Mouse (Mus musculus): Measurements from ENCODE around the gene Cgrrf1. TPM values are rescaled to one million over a fixed set of nuclear protein-coding genes. Genes with fewer than 3 reads are reported as not detected.

Gene Cgrrf1
- total and polyA plus RNA-seq, 2 experiments from 2014 or later, result 10.5 to 16.0 TPM

DNA sequence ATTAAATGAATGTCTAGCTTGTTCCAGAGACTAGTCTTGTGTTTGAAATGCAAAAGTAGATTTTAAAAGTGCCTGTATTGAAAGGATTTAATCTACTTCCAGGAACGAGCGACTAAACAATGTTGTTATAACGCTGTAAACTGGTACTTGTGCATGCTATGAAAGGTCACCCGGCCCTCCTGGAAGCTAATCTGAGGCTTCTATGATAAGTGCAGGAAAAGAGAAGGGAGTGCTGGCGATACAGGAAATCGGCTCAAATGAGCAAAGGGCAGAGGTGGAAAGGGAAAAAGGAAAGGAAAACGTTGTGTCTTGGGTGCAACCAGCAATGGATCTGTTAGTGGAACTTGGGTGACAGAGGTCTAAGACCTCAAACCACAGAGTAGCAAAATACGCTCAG lies 43.4 kb upstream of the Cgrrf1 start:
- Histone ChIP-seq H3K9ac (no peak overlapping the region), H3K4me1 (ENCODE audit: insufficient read depth) (0 out of 2 replicates have a peak, but pooled peaks cover 4% of the 10 kb centered on the region), H3K27ac (ENCODE audit: low read depth, low read length) (no peak overlapping the region), H3K4me2 (ENCODE audit: low read depth) (peak overlapping the region; percentile 76), H3K4me3 (ENCODE audit: low read depth, low read length) (peak overlapping the region; percentile 97), H3K36me3 (ENCODE audit: insufficient read depth) (no peaks in the 10 kb centered on the region; the same call in 1 of the 2 replicates), H3K9me3 (ENCODE audit: low read length) (no peaks in the 10 kb centered on the region), H3K27me3 (ENCODE audit: insufficient read depth, low read length) (no peaks in the 10 kb centered on the region)
- DNase-seq (no peak), ATAC-seq (no peak)
- no peak for TF ChIP-seq CTCF (IDR thresholded peaks at IDR 0.05; ENCODE audit: low read depth)
- 24% methylated on average over 8 of the region's 8 CpGs for WGBS

DNA sequence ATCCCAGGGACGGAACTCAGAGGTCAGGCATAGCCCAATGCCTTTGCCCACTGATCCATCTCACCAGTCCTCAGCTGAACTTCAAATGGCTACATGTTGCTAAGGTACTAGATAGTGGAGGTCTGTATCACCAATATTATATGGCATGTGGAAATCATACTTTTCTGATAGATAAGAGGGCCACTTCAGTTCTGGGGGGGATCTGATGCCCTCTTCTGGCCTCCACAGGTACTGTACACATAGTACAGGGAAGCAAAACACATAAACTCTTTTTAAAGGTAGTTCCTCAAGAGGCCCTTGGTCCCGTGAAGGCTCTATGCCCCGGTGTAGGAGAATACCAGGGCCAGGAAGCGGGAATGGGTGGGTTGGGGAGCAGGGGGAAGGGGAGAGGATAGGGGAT lies 41.6 kb upstream of the Cgrrf1 start:
- Histone ChIP-seq H3K4me2 (ENCODE audit: low read depth) (no peak overlapping the region), H3K27ac (ENCODE audit: low read depth, low read length) (no peak overlapping the region), H3K9me3 (ENCODE audit: low read length) (no peaks in the 10 kb centered on the region), H3K4me1 (ENCODE audit: insufficient read depth) (0 out of 2 replicates have a peak, but pooled peaks cover 4% of the 10 kb centered on the region), H3K9ac (no peak overlapping the region), H3K4me3 (ENCODE audit: low read depth, low read length) (no peak overlapping the region), H3K27me3 (ENCODE audit: insufficient read depth, low read length) (no peaks in the 10 kb centered on the region), H3K36me3 (ENCODE audit: insufficient read depth) (no peaks in the 10 kb centered on the region)
- 72% methylated on average over 4 of the region's 4 CpGs for WGBS
- no peak; the same call in 1 of the 2 replicates for TF ChIP-seq CTCF (IDR thresholded peaks at IDR 0.05; ENCODE audit: low read depth)
- no peak for DNase-seq
- ATAC-seq, result no peak

DNA sequence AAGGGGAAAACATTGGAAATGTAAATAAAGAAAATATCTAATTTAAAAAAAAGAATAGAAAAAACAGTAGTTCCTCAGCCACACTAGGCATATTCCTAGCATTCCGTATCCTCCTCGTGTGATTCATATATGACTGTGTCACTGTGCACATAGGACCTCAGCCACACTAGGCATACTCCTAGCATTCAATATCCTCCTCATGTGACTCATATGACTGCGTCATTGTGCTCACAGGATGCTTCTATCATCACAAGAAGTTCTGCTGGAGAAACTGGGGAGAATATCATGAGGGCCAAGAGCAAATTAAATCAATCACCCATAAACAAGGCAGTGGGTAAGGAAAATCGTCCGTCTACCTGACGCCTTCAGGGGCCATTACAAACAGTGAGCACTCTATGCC lies 41.2 kb upstream of the Cgrrf1 start:
- H3K4me1 ChIP-seq (ENCODE audit: insufficient read depth), result 0 out of 2 replicates have a peak, but pooled peaks cover 4% of the 10 kb centered on the region
- no peaks in the 10 kb centered on the region for H3K27me3 ChIP-seq (ENCODE audit: insufficient read depth, low read length)
- H3K36me3 ChIP-seq (ENCODE audit: insufficient read depth), result no peaks in the 10 kb centered on the region
- no peak for TF ChIP-seq CTCF (IDR thresholded peaks at IDR 0.05; ENCODE audit: low read depth)
- H3K9ac ChIP-seq, result no peak overlapping the region
- H3K4me2 ChIP-seq (ENCODE audit: low read depth), result no peak overlapping the region
- ATAC-seq (no peak), DNase-seq (no peak)
- WGBS, result 96% methylated on average over 6 of the region's 6 CpGs
- H3K4me3 ChIP-seq (ENCODE audit: low read depth, low read length), result no peak overlapping the region
- no peak overlapping the region for H3K27ac ChIP-seq (ENCODE audit: low read depth, low read length)
- H3K9me3 ChIP-seq (ENCODE audit: low read length), result no peaks in the 10 kb centered on the region

DNA sequence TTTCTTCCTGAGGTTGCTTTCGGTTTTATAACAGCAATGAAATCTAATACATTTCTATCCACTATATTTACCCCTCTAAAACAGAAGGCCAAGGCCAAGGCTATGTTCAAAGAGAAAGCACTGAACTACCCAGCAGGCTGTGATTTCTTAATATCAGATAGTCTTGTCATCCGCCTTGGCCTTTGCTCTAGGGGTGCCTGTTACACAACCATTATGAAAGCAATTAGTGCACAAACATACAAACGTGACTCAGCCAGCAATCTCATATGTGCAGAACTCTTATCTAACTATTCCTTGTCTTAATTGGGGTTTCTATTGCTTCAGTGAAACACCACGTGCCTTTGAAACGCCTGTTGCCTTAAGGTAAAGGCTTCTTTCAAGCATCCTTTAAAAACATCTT lies 37.8 kb upstream of the Cgrrf1 start:
- no peak overlapping the region for H3K27ac ChIP-seq (ENCODE audit: low read depth, low read length)
- H3K4me3 ChIP-seq (ENCODE audit: low read depth, low read length), result no peak overlapping the region
- DNase-seq (no peak), ATAC-seq (no peak)
- TF ChIP-seq CTCF (IDR thresholded peaks at IDR 0.05; ENCODE audit: low read depth), result no peak
- H3K9me3 ChIP-seq (ENCODE audit: low read length), result no peaks in the 10 kb centered on the region
- H3K4me2 ChIP-seq (ENCODE audit: low read depth), result no peak overlapping the region
- 83% methylated on average over 5 of the region's 5 CpGs for WGBS
- H3K4me1 ChIP-seq (ENCODE audit: insufficient read depth), result no peaks in the 10 kb centered on the region
- no peak overlapping the region for H3K9ac ChIP-seq
- H3K27me3 ChIP-seq (ENCODE audit: insufficient read depth, low read length), result no peaks in the 10 kb centered on the region
- H3K36me3 ChIP-seq (ENCODE audit: insufficient read depth), result 0 out of 2 replicates have a peak, but pooled peaks cover under 1% of the 10 kb centered on the region

DNA sequence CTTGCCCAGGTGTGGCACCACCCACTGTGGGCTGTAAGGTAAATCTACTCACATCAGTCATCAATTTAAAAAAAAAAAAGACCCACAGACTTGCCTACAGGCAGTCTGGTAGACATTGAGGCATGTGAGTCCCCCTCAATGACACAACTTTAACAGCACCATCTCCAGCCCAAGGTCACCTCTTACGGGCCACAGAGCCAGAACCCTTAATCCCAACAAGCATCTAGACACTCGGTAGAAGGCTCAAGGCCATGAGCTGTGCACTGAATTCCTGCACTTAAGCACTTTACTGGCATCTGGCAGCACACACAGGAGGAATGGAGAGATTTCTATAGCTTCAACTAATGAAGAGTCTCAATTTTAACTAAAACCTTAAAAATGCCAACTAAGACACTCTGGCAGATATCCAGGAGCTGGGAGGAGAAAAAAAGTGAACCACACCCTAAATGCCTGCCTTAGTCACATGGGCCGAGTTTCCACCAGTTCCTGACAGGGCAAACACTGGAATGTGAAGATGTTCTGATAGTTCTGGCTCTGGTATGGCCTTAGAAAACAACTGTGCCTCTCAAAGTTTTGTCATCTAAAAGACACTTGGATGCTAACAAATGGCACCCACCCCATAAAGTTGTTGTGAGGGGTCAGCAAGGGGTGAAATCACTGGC lies 31.1 kb upstream of the Cgrrf1 start:
- TF ChIP-seq CTCF (IDR thresholded peaks at IDR 0.05; ENCODE audit: low read depth), result no peak
- Histone ChIP-seq H3K27me3 (ENCODE audit: insufficient read depth, low read length) (no peaks in the 10 kb centered on the region), H3K27ac (ENCODE audit: low read depth, low read length) (no peak overlapping the region), H3K4me2 (ENCODE audit: low read depth) (no peak overlapping the region), H3K9me3 (ENCODE audit: low read length) (no peaks in the 10 kb centered on the region), H3K4me1 (ENCODE audit: insufficient read depth) (no peaks in the 10 kb centered on the region), H3K9ac (no peak overlapping the region), H3K4me3 (ENCODE audit: low read depth, low read length) (no peak overlapping the region), H3K36me3 (ENCODE audit: insufficient read depth) (peaks cover 3% of the 10 kb centered on the region; the same call in 1 of the 2 replicates)
- 91% methylated on average over 3 of the region's 3 CpGs for WGBS
- ATAC-seq, result no peak
- DNase-seq, result no peak

DNA sequence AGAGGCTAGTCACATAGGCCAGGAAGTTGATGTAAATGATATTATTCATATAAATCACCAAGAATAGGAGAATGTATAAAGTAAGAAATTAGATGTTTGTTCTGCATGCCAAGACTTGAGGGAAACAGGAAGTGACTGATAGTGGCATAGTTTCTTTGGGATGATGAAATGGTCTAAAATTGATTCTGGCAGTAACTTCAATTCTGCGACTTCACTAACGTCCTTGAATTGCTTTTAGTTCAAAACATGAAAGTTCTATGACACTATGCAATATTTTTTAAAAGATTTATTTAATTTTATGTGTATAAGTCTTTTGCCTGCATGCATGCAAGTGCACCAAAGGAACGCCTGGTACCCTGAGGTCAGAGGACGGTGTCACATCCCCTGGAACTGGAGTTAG lies 28.7 kb upstream of the Cgrrf1 start:
- Histone ChIP-seq H3K9ac (no peak overlapping the region), H3K4me3 (ENCODE audit: low read depth, low read length) (no peak overlapping the region), H3K27me3 (ENCODE audit: insufficient read depth, low read length) (no peaks in the 10 kb centered on the region), H3K27ac (ENCODE audit: low read depth, low read length) (no peak overlapping the region), H3K9me3 (ENCODE audit: low read length) (no peaks in the 10 kb centered on the region), H3K36me3 (ENCODE audit: insufficient read depth) (peaks cover 3% of the 10 kb centered on the region; the same call in 1 of the 2 replicates), H3K4me1 (ENCODE audit: insufficient read depth) (no peaks in the 10 kb centered on the region), H3K4me2 (ENCODE audit: low read depth) (no peak overlapping the region)
- 89% methylated on average over 4 of the region's 4 CpGs for WGBS
- ATAC-seq (no peak), DNase-seq (no peak)
- no peak for TF ChIP-seq CTCF (IDR thresholded peaks at IDR 0.05; ENCODE audit: low read depth)

DNA sequence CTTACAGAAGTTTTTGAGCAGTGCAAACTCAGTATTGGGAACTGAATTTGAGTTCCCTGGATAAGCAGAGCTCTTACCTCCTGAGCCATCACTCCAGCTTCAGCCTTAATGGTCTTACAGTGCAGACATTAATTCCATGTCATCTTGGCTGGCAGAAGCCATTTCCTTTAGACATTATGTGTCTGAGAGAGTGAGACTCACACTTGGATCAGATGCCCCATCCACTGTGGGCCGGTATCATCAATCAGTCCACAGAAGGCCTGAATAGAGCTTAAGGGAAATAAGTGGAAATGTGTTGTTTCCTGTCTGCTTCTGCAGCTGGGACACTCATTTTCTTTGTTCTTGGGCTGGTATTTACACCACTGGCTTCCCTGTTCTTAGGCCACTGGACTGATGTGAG lies 28.1 kb upstream of the Cgrrf1 start:
- H3K4me2 ChIP-seq (ENCODE audit: low read depth), result no peak overlapping the region
- WGBS, result 93% methylated on average over 1 of the region's 1 CpGs
- no peak overlapping the region for H3K4me3 ChIP-seq (ENCODE audit: low read depth, low read length)
- no peaks in the 10 kb centered on the region for H3K9me3 ChIP-seq (ENCODE audit: low read length)
- DNase-seq (no peak), ATAC-seq (no peak)
- no peaks in the 10 kb centered on the region for H3K4me1 ChIP-seq (ENCODE audit: insufficient read depth)
- H3K36me3 ChIP-seq (ENCODE audit: insufficient read depth), result peaks cover 3% of the 10 kb centered on the region; the same call in 1 of the 2 replicates
- H3K9ac ChIP-seq, result no peak overlapping the region
- no peak for TF ChIP-seq CTCF (IDR thresholded peaks at IDR 0.05; ENCODE audit: low read depth)
- H3K27ac ChIP-seq (ENCODE audit: low read depth, low read length), result no peak overlapping the region
- H3K27me3 ChIP-seq (ENCODE audit: insufficient read depth, low read length), result no peaks in the 10 kb centered on the region
